Mouse (Mus musculus) heart, postnatal 0 days (tissue): Measurements from ENCODE around the gene Setd6. TPM values are rescaled to one million over a fixed set of nuclear protein-coding genes. Genes with fewer than 3 reads are reported as not detected.

ENCODE experiments used
- ATAC-seq: fragments of 200-750 bp; cut with Nextera tagmentation; 2 replicates; pipeline ENCODE4 v1.8.0; 2017; ENCODE audit warnings: low read depth, moderate number of reproducible peaks, moderate library complexity; ENCODE audit not compliant: insufficient read depth
- DNase-seq: peaks from one replicate; pipeline ENCODE4 v3.0.0-alpha.2; 2016; ENCODE audit warnings: low spot score
- H3K27ac ChIP-seq: fragments of 300-500 bp; sonication (generic); 2 replicates; pipeline ENCODE4 v1.5.1; 2014; ENCODE audit warnings: low read depth, mild to moderate bottlenecking
- H3K27me3 ChIP-seq: fragments of 300-500 bp; sonication (generic); 2 replicates; pipeline ENCODE4 v1.6.1; 2014; ENCODE audit warnings: low read length, mixed read lengths; ENCODE audit not compliant: control insufficient read depth, insufficient read depth
- H3K36me3 ChIP-seq: fragments of 300-500 bp; sonication (generic); replicated peaks from 2 replicates; pipeline ENCODE4 v1.6.1; 2014; ENCODE audit warnings: low read length, mixed read lengths; ENCODE audit not compliant: control insufficient read depth, insufficient read depth
- H3K4me1 ChIP-seq: fragments of 300-500 bp; sonication (generic); 2 replicates; pipeline ENCODE4 v1.6.1; 2014; ENCODE audit warnings: antibody characterized with exemption; ENCODE audit not compliant: control insufficient read depth, insufficient read depth
- H3K4me2 ChIP-seq: fragments of 300-500 bp; sonication (generic); 2 replicates; pipeline ENCODE4 v1.6.1; 2014; ENCODE audit warnings: low read depth, mild to moderate bottlenecking, low read length, moderate library complexity
- H3K4me3 ChIP-seq: fragments of 300-500 bp; sonication (generic); 2 replicates; pipeline ENCODE4 v1.5.1; 2014; ENCODE audit warnings: low read depth, low read length
- H3K9ac ChIP-seq: fragments of 300-500 bp; sonication (generic); replicated peaks from 2 replicates; pipeline ENCODE4 v1.6.1; 2014; ENCODE audit warnings: low read depth, low read length, mixed read lengths
- H3K9me3 ChIP-seq: fragments of 300-500 bp; sonication (generic); replicated peaks from 2 replicates; pipeline ENCODE4 v1.6.1; 2016; ENCODE audit warnings: low read length; ENCODE audit not compliant: control insufficient read depth
- CTCF ChIP-seq: IDR thresholded peaks from 2 replicates; pipeline ENCODE4 v1.5.1; 2016; ENCODE audit warnings: antibody characterized with exemption, control low read depth, low read depth
- EP300 ChIP-seq: IDR thresholded peaks from 2 replicates; pipeline ENCODE4 v1.6.1; 2016; ENCODE audit warnings: antibody characterized with exemption, low read depth
- WGBS: fragments of 180-500 bp; shearing (Covaris S2); extraction: QIAGEN DNeasy Blood & Tissue Kit; methylation state at CpG from one replicate; pipeline ENCODE4 v1.1.7; 2014; 5-methylcytosine and 5-hydroxymethylcytosine counted together
- microRNA-seq: library from miRNA; unstranded; fragments of <30 nt; microRNA quantifications from one replicate; pipeline ENCODE4, GENCODE M21; 2016
- polyA plus RNA-seq: library from polyadenylated mRNA; unstranded; fragments of >200 nt; fragmentation: Nextera tagmentation; extraction: Ambion mirVana; gene quantifications from 2 replicates; pipeline ENCODE4 v1.2.1, GENCODE M21; 2015
- total RNA-seq: library from RNA; depleted of rRNA; stranded (reverse); fragments of >200 nt; gene quantifications from 2 replicates; pipeline ENCODE4 v1.2.3, GENCODE M21; 2014; ENCODE audit warnings: low replicate concordance; rRNA removed

The Setd6 gene
- total and polyA plus RNA-seq, 2 experiments from 2014 or later: 12.8 to 13.7 TPM

- Histone ChIP-seq H3K9ac (no peak overlapping the region), H3K36me3 (peaks cover 87% of the 10 kb centered on the region), H3K9me3 (no peaks in the 10 kb centered on the region), H3K4me1 (no peaks in the 10 kb centered on the region), H3K4me2 (no peak overlapping the region), H3K4me3 (no peak overlapping the region), H3K27me3 (no peaks in the 10 kb centered on the region), H3K27ac (no peak overlapping the region)
- WGBS: 74% methylated on average over 1 of the region's 1 CpGs
- ATAC-seq: no peak
- TF ChIP-seq CTCF: no peak
- TF ChIP-seq EP300: no peak
- no peak for DNase-seq
Observed at GRCm38 (mm10) chr8:95764133-95764532, 48.5 kb downstream of the Setd6 start.

Small RNA genes within 50 kb of the gene (microRNA-seq; reads per million reads assigned to microRNA genes)
- gene Mir7073: 1.8 reads per million, percentile 2 among the genes with 10 or more reads in this experiment

Other genes starting within 250 kb of the Setd6 start
- 25.0 and 27.6 TPM in 2 replicates for gene Csnk2a2, start 225.8 kb upstream of the Setd6 start, total RNA-seq
- 5.3 and 6.2 TPM in 2 replicates for gene Csnk2a2, start 225.8 kb upstream of the Setd6 start, polyA plus RNA-seq
- gene Ccdc113, start 181.8 kb upstream of the Setd6 start, total RNA-seq: 0.34 and 2.0 TPM in 2 replicates
- 1.6 TPM in 2 replicates for gene Ccdc113, start 181.8 kb upstream of the Setd6 start, polyA plus RNA-seq
- not detected in 2 replicates for gene Prss54, start 139.5 kb upstream of the Setd6 start, total RNA-seq
- not detected in 2 replicates for gene Prss54, start 139.5 kb upstream of the Setd6 start, polyA plus RNA-seq
- gene Gins3, start 82.4 kb upstream of the Setd6 start, total RNA-seq: 3.9 and 4.1 TPM in 2 replicates
- 4.4 and 5.2 TPM in 2 replicates for gene Gins3, start 82.4 kb upstream of the Setd6 start, polyA plus RNA-seq
- gene Ndrg4, start 38.9 kb upstream of the Setd6 start, total RNA-seq: 563 and 621 TPM in 2 replicates
- 382 and 425 TPM in 2 replicates for gene Ndrg4, start 38.9 kb upstream of the Setd6 start, polyA plus RNA-seq
- gene Cnot1, start 91.6 kb downstream of the Setd6 start, total RNA-seq: 203 and 290 TPM in 2 replicates
- 21.0 and 22.7 TPM in 2 replicates for gene Cnot1, start 91.6 kb downstream of the Setd6 start, polyA plus RNA-seq
- gene Sap18b, start 109.5 kb downstream of the Setd6 start, total RNA-seq: 65.4 and 65.9 TPM in 2 replicates
- gene Sap18b, start 109.5 kb downstream of the Setd6 start, polyA plus RNA-seq: 283 and 292 TPM in 2 replicates
- gene Slc38a7, start 137.7 kb downstream of the Setd6 start, total RNA-seq: 8.7 and 12.5 TPM in 2 replicates
- gene Slc38a7, start 137.7 kb downstream of the Setd6 start, polyA plus RNA-seq: 7.2 and 7.8 TPM in 2 replicates
- gene Got2, start 172.7 kb downstream of the Setd6 start, total RNA-seq: 624 and 648 TPM in 2 replicates
- 605 and 617 TPM in 2 replicates for gene Got2, start 172.7 kb downstream of the Setd6 start, polyA plus RNA-seq